Mouse (Mus musculus): Measurements from ENCODE around the gene R3hdm2. TPM values are rescaled to one million over a fixed set of nuclear protein-coding genes. Genes with fewer than 3 reads are reported as not detected.

R3hdm2 gene
- total and polyA plus RNA-seq, 3 experiments, result 8.2 to 60.6 TPM; not detected in 1

DNA sequence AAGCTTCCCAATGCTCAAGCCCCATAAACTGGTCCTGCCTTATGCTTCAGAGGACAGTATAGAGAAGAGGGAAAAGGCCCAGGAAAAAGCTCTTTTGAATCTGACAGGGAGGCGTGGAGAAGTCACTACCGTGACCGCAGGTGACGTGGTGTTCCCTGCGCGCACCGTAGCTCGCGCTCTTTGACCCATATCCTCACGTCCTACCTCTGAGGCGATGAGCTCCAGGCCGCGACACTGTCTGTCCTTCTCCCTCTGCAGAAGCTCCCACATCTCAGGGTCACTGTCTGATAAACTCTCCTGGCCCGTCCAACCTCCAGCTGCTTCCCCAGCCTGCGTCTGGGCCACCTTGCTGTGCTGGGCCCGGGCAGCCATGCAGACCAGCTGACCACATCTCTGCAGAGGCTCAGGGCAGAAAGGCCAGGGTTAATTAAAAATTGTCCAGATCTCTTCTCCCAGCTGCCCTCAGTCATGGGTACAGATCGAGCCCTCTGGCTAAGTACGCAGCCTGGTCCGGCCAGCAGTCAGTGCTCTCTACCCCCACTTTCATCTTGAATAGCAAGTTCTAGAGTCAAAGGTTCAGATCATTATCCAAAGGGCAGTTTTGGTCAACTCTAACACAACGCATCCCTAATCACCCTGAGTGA, 140.7 kb downstream of the R3hdm2 start:
- peak overlapping the region; percentile 96 for H3K9ac ChIP-seq (ENCODE audit: control insufficient read depth, low read depth, low read length, poor library complexity, severe bottlenecking)

DNA sequence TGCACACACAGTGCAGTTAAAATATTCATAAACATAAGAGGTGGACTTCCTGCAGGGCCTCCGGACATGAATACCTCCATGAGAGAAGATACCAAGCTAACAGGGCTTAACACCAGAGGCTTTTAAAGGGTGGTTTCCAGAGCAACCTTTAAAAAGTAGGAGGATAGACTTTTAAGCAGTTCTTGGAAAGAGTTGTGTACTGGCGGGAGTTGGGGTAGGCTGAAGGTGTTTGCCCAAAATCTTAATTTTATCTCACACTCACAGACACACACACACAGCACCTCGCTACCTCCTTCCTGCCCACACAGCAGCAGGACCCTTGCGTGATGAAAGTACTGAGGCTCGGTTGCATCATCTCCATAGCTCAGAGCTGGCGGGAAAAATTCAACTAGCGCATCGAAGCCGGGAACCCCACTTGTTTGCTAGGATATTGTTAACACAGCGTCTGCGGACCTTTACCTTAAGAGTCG, 141.5 kb downstream of the R3hdm2 start:
- TF ChIP-seq TAL1 (IDR thresholded peaks at IDR 0.05; ENCODE audit: low read length) (peak; percentile 71), RAD21 (IDR thresholded peaks at IDR 0.05; ENCODE audit: low read depth, low read length) (no peak), JUND (IDR thresholded peaks at IDR 0.05; ENCODE audit: low read depth, low read length) (no peak; the same call in 1 of the 2 replicates), ETS1 (IDR thresholded peaks at IDR 0.05; ENCODE audit: low read depth, low read length) (0 out of 2 replicates have a peak, but pooled peaks have one; percentile 11), CHD1 (IDR thresholded peaks at IDR 0.05; ENCODE audit: low read depth, low read length) (peak; percentile 88; the same call in 1 of the 2 replicates), BHLHE40 (IDR thresholded peaks at IDR 0.05; ENCODE audit: borderline replicate concordance, low read depth, low read length) (no peak), POLR2AphosphoS5 (IDR thresholded peaks at IDR 0.05; ENCODE audit: borderline replicate concordance, low read depth, low read length) (peak; percentile 62; the same call in 1 of the 2 replicates), E2F4 (IDR thresholded peaks at IDR 0.05; ENCODE audit: borderline replicate concordance, low read depth, low read length) (peak; percentile 98), EP300 (IDR thresholded peaks at IDR 0.05; ENCODE audit: low read depth in 1 of 2, low read length in 2 of 2) (peak in 1 of 2 experiments; percentile 58; a peak in 1 of 4 replicates), TCF12 (IDR thresholded peaks at IDR 0.05; ENCODE audit: low read depth, low read length) (peak; percentile 34; the same call in 1 of the 2 replicates), NRF1 (IDR thresholded peaks at IDR 0.05; ENCODE audit: insufficient read depth, low read depth, low read length, poor library complexity, severe bottlenecking) (no peak), POLR2AphosphoS2 (IDR thresholded peaks at IDR 0.05; ENCODE audit: low read length) (no peak), MYB (IDR thresholded peaks at IDR 0.05; ENCODE audit: low read depth, low read length) (no peak)
- Histone ChIP-seq H3K27ac (ENCODE audit: control insufficient read depth, low read depth, low read length) (peak overlapping the region; percentile 97), H3K9ac (ENCODE audit: control insufficient read depth, low read depth, low read length, poor library complexity, severe bottlenecking) (peak overlapping the region; percentile 96), H3K36me3 (ENCODE audit: control insufficient read depth in 1 of 2, insufficient read depth in 2 of 2, low read length in 2 of 2) (peaks cover 0 to 24% of the 10 kb centered on the region in 2 experiments; a peak in 3 of 4 replicates), H3K4me3 (ENCODE audit: control insufficient read depth in 1 of 2, insufficient read depth in 1 of 2, low read depth in 2 of 2, low read length in 2 of 2) (peak overlapping the region; percentile 65 to 87), H3K9me3 (replicated peaks; ENCODE audit: insufficient read depth, low read length) (no peaks in the 10 kb centered on the region), H3K27me3 (ENCODE audit: control insufficient read depth in 1 of 2, insufficient read depth in 2 of 2, low read length in 2 of 2) (no peaks in the 10 kb centered on the region), H3K79me2 (ENCODE audit: control insufficient read depth, insufficient read depth, low read length, poor library complexity) (peaks cover 29% of the 10 kb centered on the region), H3K4me1 (ENCODE audit: control insufficient read depth in 1 of 2, insufficient read depth in 2 of 2, low read length in 2 of 2) (peaks cover 2 to 21% of the 10 kb centered on the region in 2 experiments; a peak in 3 of 4 replicates)
- peak; percentile 86 for DNase-seq (ENCODE audit: low read depth, low spot score)

More for the DNA sequence above, 140.7 kb downstream of the R3hdm2 start:
- DNase-seq (ENCODE audit: low read depth, low spot score), result peak; percentile 54
- TF ChIP-seq HCFC1 (IDR thresholded peaks at IDR 0.05; ENCODE audit: low read depth, low read length) (0 out of 2 replicates have a peak, but pooled peaks have one; percentile 12), USF2 (IDR thresholded peaks at IDR 0.05; ENCODE audit: borderline replicate concordance in 1 of 2, insufficient read depth in 1 of 2, low read depth in 1 of 2, low read length in 2 of 2) (no peak), CHD1 (IDR thresholded peaks at IDR 0.05; ENCODE audit: low read depth, low read length) (no peak), SMC3 (IDR thresholded peaks at IDR 0.05; ENCODE audit: low read depth, low read length) (no peak)
- peaks cover 2 to 25% of the 10 kb centered on the region in 2 experiments; a peak in 3 of 4 replicates for H3K4me1 ChIP-seq (ENCODE audit: control insufficient read depth in 1 of 2, insufficient read depth in 2 of 2, low read length in 2 of 2)
- peaks cover 0 to 24% of the 10 kb centered on the region in 2 experiments; a peak in 3 of 4 replicates for H3K36me3 ChIP-seq (ENCODE audit: control insufficient read depth in 1 of 2, insufficient read depth in 2 of 2, low read length in 2 of 2)
- H3K9me3 ChIP-seq (replicated peaks; ENCODE audit: insufficient read depth, low read length), result no peaks in the 10 kb centered on the region
- peaks cover 29% of the 10 kb centered on the region for H3K79me2 ChIP-seq (ENCODE audit: control insufficient read depth, insufficient read depth, low read length, poor library complexity)
- peak overlapping the region; percentile 97 for H3K27ac ChIP-seq (ENCODE audit: control insufficient read depth, low read depth, low read length)
- no peaks in the 10 kb centered on the region for H3K27me3 ChIP-seq (ENCODE audit: control insufficient read depth in 1 of 2, insufficient read depth in 2 of 2, low read length in 2 of 2)
- H3K4me3 ChIP-seq (ENCODE audit: control insufficient read depth in 1 of 2, insufficient read depth in 1 of 2, low read depth in 2 of 2, low read length in 2 of 2), result peak overlapping the region; percentile 65 to 87

Measured in MEL (cell line).